Mouse (Mus musculus): ENCODE results near the gene Zfp874b. TPM values are rescaled to one million over a fixed set of nuclear protein-coding genes. Genes with fewer than 3 reads are reported as not detected.

Zfp874b gene
- 3.9 and 4.0 TPM in 2 replicates for polyA plus RNA-seq (2012; rRNA removed)

DNA sequence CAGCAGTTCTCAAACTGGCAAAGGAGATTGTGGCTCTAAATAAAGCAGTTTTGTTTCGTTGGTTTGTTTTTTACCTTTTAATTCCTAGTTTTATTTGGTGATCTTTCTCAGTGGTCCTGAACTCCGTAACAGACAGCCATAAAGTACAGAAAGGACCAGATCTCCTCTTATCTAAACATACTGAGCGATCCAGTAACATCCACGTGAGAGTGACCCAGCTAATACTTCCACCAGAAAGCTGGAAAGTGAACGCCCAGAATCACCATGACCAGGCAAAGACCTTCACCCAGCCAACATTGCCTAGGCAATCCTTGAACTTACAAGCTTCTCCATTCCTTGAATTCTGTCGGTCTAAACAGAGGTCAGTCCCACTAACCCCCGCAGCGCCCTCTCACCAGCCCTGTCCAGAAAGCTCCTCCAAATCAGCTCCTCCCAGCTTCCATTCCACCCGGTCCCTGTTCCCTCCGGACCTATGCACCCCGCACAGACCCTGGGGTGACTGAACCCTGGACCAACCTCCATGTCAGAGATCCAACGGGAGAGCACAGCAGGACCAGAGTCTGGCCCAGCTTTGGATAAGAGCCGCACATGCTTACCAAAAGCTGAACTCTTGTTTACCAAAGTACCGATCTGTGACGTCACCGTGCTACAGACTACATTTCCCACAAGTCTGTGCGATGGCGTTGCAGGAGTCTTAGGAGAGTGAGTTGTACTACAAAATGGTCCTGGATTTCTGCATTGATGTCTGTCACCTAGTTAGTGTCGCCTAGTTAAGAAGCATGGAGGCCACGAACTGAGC is at the start of gene Zfp874b:
Zfp874b (minus strand) TSS at position 634 of the 799 bp plus-strand sequence.

GRCm38 (mm10) chr13:67525753-67526410 is 41.8 kb upstream of the Zfp874b start, which contains the start of the genes Gm26965 and Zfp87:
Gene Gm26965, minus strand, starts transcription at chr13:67526151.
Gene Zfp87, minus strand, starts transcription at chr13:67526177.

GRCm38 (mm10) chr13:67500084-67500719 is 16.1 kb upstream of the Zfp874b start, which contains the start of gene Zfp58:
Gene Zfp58, minus strand, starts transcription at chr13:67500555.

DNA sequence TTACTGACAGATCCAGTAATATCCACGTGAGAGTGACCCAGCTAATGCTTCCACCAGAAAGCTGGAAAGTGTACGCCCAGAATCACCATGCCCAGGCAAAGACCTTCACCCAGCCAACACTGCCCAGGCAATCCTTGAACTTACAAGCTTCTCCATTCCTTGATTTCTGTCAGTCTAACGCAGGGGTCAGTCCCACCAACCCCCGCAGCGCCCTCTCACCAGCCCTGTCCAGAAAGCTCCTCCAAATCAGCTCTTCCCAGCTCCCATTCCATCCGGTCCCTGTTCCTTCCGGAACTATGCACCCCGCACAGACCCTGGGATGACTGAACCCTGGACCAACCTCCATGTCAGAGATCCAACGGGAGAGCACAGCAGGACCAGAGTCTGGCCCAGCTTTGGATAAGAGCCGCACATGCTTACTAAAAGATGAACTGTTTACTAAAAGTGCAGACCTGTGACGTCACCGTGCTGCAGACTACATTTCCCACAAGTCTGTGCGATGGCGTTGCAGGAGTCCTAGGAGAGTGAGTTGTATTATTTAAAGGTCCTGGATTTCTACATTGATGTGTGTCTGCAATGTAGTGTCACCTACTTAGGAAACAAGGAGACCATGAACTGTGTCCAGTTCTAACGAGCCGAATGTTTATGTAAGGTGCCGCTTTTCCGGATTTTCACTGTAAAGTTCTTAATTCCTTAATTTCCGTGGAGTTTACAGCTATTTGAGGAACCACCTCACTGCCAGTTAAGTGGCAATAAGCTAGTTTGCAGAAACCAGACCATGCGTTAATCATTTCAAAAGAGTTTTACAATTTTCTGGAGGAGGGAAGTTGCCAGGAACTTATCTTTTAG is 32.7 kb downstream of the Zfp874b start, which contains the start of gene Zfp874a:
Zfp874a (minus strand) TSS at position 453 of the 849 bp plus-strand sequence.

Other genes with a start within 250 kb of the Zfp874b start
- 3.0 and 3.6 TPM in 2 replicates for gene Zfp458, start 205.8 kb downstream of the Zfp874b start, polyA plus RNA-seq (2012; rRNA removed)
- gene Zfp457, start 177.8 kb downstream of the Zfp874b start, polyA plus RNA-seq (2012; rRNA removed): 2.1 and 2.5 TPM in 2 replicates
- 2.3 and 2.5 TPM in 2 replicates for gene Zfp595, start 151.7 kb downstream of the Zfp874b start, polyA plus RNA-seq (2012; rRNA removed)
- gene Gm28044, start 123.7 kb downstream of the Zfp874b start, polyA plus RNA-seq (2012; rRNA removed): not detected in 2 replicates
- gene Zfp953, start 123.7 kb downstream of the Zfp874b start, polyA plus RNA-seq (2012; rRNA removed): 0.59 and 0.71 TPM in 2 replicates
- gene Gm28041, start 108.5 kb downstream of the Zfp874b start, polyA plus RNA-seq (2012; rRNA removed): 0.18 TPM in 1 of 2 replicates, not detected in the other
- 0.47 and 0.48 TPM in 2 replicates for gene Zfp456, start 108.4 kb downstream of the Zfp874b start, polyA plus RNA-seq (2012; rRNA removed)
- gene Zfp429, start 84.4 kb downstream of the Zfp874b start, polyA plus RNA-seq (2012; rRNA removed): 3.7 and 5.1 TPM in 2 replicates
- gene Zfp459, start 62.8 kb downstream of the Zfp874b start, polyA plus RNA-seq (2012; rRNA removed): 0.84 and 1.1 TPM in 2 replicates
- gene Zfp874a, start 32.6 kb downstream of the Zfp874b start, polyA plus RNA-seq (2012; rRNA removed): 2.9 and 3.1 TPM in 2 replicates
- 5.7 and 6.2 TPM in 2 replicates for gene Zfp58, start 16.3 kb upstream of the Zfp874b start, polyA plus RNA-seq (2012; rRNA removed)
- gene Gm26965, start 41.9 kb upstream of the Zfp874b start, polyA plus RNA-seq (2012; rRNA removed): 0.05 TPM in 1 of 2 replicates, not detected in the other
- 23.0 and 23.8 TPM in 2 replicates for gene Zfp87, start 41.9 kb upstream of the Zfp874b start, polyA plus RNA-seq (2012; rRNA removed)
- 8.4 and 9.1 TPM in 2 replicates for gene Zfp748, start 69.6 kb upstream of the Zfp874b start, polyA plus RNA-seq (2012; rRNA removed)
- gene Zfp729b, start 125.4 kb upstream of the Zfp874b start, polyA plus RNA-seq (2012; rRNA removed): 2.8 and 3.0 TPM in 2 replicates
- gene Gm49345, start 153.5 kb upstream of the Zfp874b start, polyA plus RNA-seq (2012; rRNA removed): not detected in 2 replicates
- gene Zfp729a, start 153.5 kb upstream of the Zfp874b start, polyA plus RNA-seq (2012; rRNA removed): 3.4 and 4.6 TPM in 2 replicates
- 9.3 and 10.6 TPM in 2 replicates for gene Zfp738, start 202.8 kb upstream of the Zfp874b start, polyA plus RNA-seq (2012; rRNA removed)
- gene Zfp65, start 244.9 kb upstream of the Zfp874b start, polyA plus RNA-seq (2012; rRNA removed): 6.9 and 8.0 TPM in 2 replicates

Data from central nervous system, embryonic 14 days (tissue).